Mouse (Mus musculus): ENCODE results near the gene Chst2.

DNA sequence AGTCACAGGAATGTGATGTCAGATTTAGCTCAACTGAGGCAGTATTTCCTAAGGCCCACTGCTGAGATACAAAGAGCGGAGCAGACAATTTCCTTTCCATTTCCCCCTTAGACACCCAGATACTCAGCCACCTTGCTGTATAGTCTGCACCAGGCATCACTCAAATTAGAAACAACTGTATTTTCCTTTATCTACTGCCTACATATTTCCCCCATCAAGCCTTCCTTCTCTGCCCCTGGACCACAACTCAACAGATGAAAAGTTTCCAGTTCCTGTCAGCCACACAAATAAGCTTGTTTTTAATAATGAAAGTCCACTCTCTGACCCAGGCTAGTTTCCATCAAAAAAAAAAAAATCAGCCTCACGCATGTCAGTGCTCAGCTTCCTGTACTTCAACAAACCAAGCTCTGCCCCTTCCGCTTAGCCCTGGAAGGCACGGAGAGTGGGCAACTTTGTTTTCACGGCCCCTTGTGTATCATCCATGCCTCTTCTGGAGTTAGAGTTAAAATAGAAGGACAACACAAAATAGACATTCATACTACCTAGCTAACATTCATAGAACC lies 52.6 kb downstream of the Chst2 start:
- TF ChIP-seq POLR2A (IDR thresholded peaks at IDR 0.05; ENCODE audit: low read depth, low read length), result no peak
- TF ChIP-seq CTCF (conservative IDR thresholded peaks at IDR 0.05; ENCODE audit: insufficient read depth, insufficient read length, low read depth, low read length), result no peak

Data from kidney, adult 2 months (tissue).